ENCODE assay signal across 17 mouse cellular contexts in the genomic region with DNA sequence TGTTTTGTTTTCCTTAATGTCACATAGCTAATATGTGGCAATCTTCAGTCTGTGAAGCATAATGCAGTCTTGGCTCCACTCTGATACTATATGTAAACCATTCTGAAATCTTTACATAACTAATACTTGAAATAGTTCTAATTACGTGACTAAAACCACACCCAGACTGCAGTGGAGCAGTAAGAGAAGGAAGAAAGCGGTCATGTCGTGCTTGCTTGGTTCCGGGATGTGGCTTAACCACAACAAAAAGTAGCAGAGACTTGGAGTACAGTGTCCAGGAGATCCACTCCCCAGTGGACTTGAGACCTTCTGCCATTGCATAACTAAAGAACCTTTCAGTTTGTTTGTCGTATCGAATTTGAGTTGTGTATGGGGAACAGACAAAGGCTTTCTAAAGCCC. TPM values are rescaled to one million over a fixed set of nuclear protein-coding genes. Genes with fewer than 3 reads are reported as not detected.
A peak's percentile ranks its signal among the peaks of the same experiment; 100 is the strongest.
DNase-seq lines count a peak whose midpoint lies in the region; ATAC-seq and TF ChIP-seq lines count a peak whose summit lies in the region.
"Had no signal": no experiment of that assay in that cellular context is flagged by ENCODE, and none has a peak within 500 bp of the region (broad histone marks: within the 10 kb centered on the region; RNA-seq: fewer than 3 reads in every experiment).

No protein-coding gene starts in this region.

- H3K4me1 ChIP-seq in intestine, postnatal 0 days (replicated peaks; ENCODE audit: control insufficient read depth, insufficient read depth, low read length), result peaks cover 14% of the 10 kb centered on the region
- peaks cover 75% of the 10 kb centered on the region for H3K4me1 ChIP-seq in megakaryocyte, embryonic 14.5 days
- H3K4me1 ChIP-seq: embryonic facial prominence, embryonic 12.5 days; limb, embryonic 12.5 days; midbrain, embryonic 12.5 days had no signal

- H3K4me3 ChIP-seq in intestine, postnatal 0 days (ENCODE audit: low read depth, low read length), result no peak overlapping the region
- peak overlapping the region; percentile 34 for H3K4me3 ChIP-seq in megakaryocyte, embryonic 14.5 days (replicated peaks)
- H3K4me3 ChIP-seq: embryonic facial prominence, embryonic 12.5 days; gastrocnemius, adult 2 months; heart, embryonic 12.5 days; hindbrain, embryonic 10.5 days; limb, embryonic 12.5 days; midbrain, embryonic 12.5 days had no signal

- no peaks in the 10 kb centered on the region for H3K9me3 ChIP-seq in intestine, postnatal 0 days (ENCODE audit: control insufficient read depth)
- no peaks in the 10 kb centered on the region for H3K9me3 ChIP-seq in megakaryocyte, embryonic 14.5 days
- H3K9me3 ChIP-seq: embryonic facial prominence, embryonic 12.5 days; heart, embryonic 12.5 days; hindbrain, embryonic 10.5 days; limb, embryonic 12.5 days; midbrain, embryonic 12.5 days had no signal

- peak overlapping the region; percentile 37; the same call in 1 of the 2 replicates for H3K4me2 ChIP-seq in intestine, postnatal 0 days (replicated peaks; ENCODE audit: low read depth)
- H3K4me2 ChIP-seq: embryonic facial prominence, embryonic 12.5 days; heart, embryonic 12.5 days; limb, embryonic 12.5 days; midbrain, embryonic 12.5 days had no signal

- H3K9ac ChIP-seq in intestine, postnatal 0 days (ENCODE audit: low read depth, low read length), result no peak overlapping the region
- H3K9ac ChIP-seq: embryonic facial prominence, embryonic 12.5 days; heart, embryonic 12.5 days; limb, embryonic 12.5 days; midbrain, embryonic 12.5 days had no signal

- peak; percentile 37 for ATAC-seq in CD4-positive, CD25-positive, alpha-beta regulatory T cell, adult 4 months
- ATAC-seq in intestine, postnatal 0 days, result peak; percentile 68

- no peak for TF ChIP-seq CTCF in intestine, postnatal 0 days (IDR thresholded peaks at IDR 0.05; ENCODE audit: low read depth)

- WGBS in intestine, postnatal 0 days, result 36% methylated on average over 6 of the region's 6 CpGs

- no peaks in the 10 kb centered on the region for H3K27me3 ChIP-seq in intestine, postnatal 0 days (replicated peaks; ENCODE audit: control insufficient read depth, insufficient read depth, low read length)
- no peaks in the 10 kb centered on the region for H3K27me3 ChIP-seq in megakaryocyte, embryonic 14.5 days (replicated peaks)
- H3K27me3 ChIP-seq: embryonic facial prominence, embryonic 12.5 days; heart, embryonic 12.5 days; limb, embryonic 12.5 days; midbrain, embryonic 12.5 days had no signal

- H3K36me3 ChIP-seq in intestine, postnatal 0 days (ENCODE audit: control insufficient read depth, insufficient read depth), result no peaks in the 10 kb centered on the region
- H3K36me3 ChIP-seq in megakaryocyte, embryonic 14.5 days (replicated peaks; ENCODE audit: low read length), result peaks cover 3% of the 10 kb centered on the region
- H3K36me3 ChIP-seq: embryonic facial prominence, embryonic 12.5 days; limb, embryonic 12.5 days; midbrain, embryonic 12.5 days had no signal

- peak; percentile 34 to 58 for DNase-seq in kidney, postnatal 36 days
- DNase-seq in kidney, postnatal 14 days, result no peak
- DNase-seq in cerebellum, postnatal 10 days, result no peak
- no peak for DNase-seq in frontal cortex, postnatal 10 days (ENCODE audit: low spot score in 2 of 2)
- no peak for DNase-seq in adrenal gland, adult 8-10 months
- DNase-seq: cerebellum, adult 2 months; gastrocnemius, adult 2 months; layer of hippocampus, postnatal 36 days; thymus, adult 2 months had no signal

- H3K27ac ChIP-seq in intestine, postnatal 0 days (ENCODE audit: low read depth, low read length), result peak overlapping the region; percentile 62
- H3K27ac ChIP-seq: embryonic facial prominence, embryonic 12.5 days; gastrocnemius, adult 2 months; hindbrain, embryonic 10.5 days; limb, embryonic 12.5 days; midbrain, embryonic 12.5 days had no signal

RNA-seq across cellular contexts. Expression of gene Slc31a1, which starts 7.1 kb away (rescaled TPM):
- 10 to 100 TPM in 1 of 2 experiments, 1 to 10 TPM in 1; 7.3 to 11.7 TPM for polyA plus RNA-seq in CD4-positive, CD25-positive, alpha-beta regulatory T cell, adult 4 months (2017; shearing (Covaris generic))
- polyA plus RNA-seq in intestine, postnatal 0 days (2015; fragmentation: Nextera tagmentation; extraction: Ambion mirVana), result 133 and 150 TPM in 2 replicates
- 0.58 and 2.0 TPM in 2 replicates for polyA plus RNA-seq in megakaryocyte, embryonic 14.5 days (2012; ENCODE audit: insufficient read depth, low replicate concordance)
- 10 to 100 TPM; 44.5 to 59.7 (median 49.9) TPM for total RNA-seq in adrenal gland, adult 8-10 months (2022)

RNA-seq across cellular contexts. Expression of gene Fkbp15, which starts 7.2 kb away (rescaled TPM):
- 10 to 100 TPM; 41.5 to 49.5 TPM for polyA plus RNA-seq in CD4-positive, CD25-positive, alpha-beta regulatory T cell, adult 4 months (2017; shearing (Covaris generic))
- 16.9 and 18.3 TPM in 2 replicates for polyA plus RNA-seq in intestine, postnatal 0 days (2015; fragmentation: Nextera tagmentation; extraction: Ambion mirVana)
- polyA plus RNA-seq in megakaryocyte, embryonic 14.5 days (2012; ENCODE audit: insufficient read depth, low replicate concordance), result 6.5 and 13.1 TPM in 2 replicates
- total RNA-seq in adrenal gland, adult 8-10 months (2022), result 10 to 100 TPM; 35.0 to 56.7 (median 46.2) TPM

RNA-seq across cellular contexts. Expression of gene Cdc26, which starts 40.9 kb away (rescaled TPM):
- 10 to 100 TPM; 72.0 to 90.4 TPM for polyA plus RNA-seq in CD4-positive, CD25-positive, alpha-beta regulatory T cell, adult 4 months (2017; shearing (Covaris generic))
- polyA plus RNA-seq in intestine, postnatal 0 days (2015; fragmentation: Nextera tagmentation; extraction: Ambion mirVana), result 72.5 and 73.7 TPM in 2 replicates
- polyA plus RNA-seq in megakaryocyte, embryonic 14.5 days (2012; ENCODE audit: insufficient read depth, low replicate concordance), result 1.1 and 25.0 TPM in 2 replicates
- total RNA-seq in adrenal gland, adult 8-10 months (2022), result 10 to 100 TPM; 74.3 to 90.8 (median 78.5) TPM

RNA-seq across cellular contexts. Expression of gene Prpf4, which starts 41.0 kb away (rescaled TPM):
- polyA plus RNA-seq in CD4-positive, CD25-positive, alpha-beta regulatory T cell, adult 4 months (2017; shearing (Covaris generic)), result 10 to 100 TPM; 20.3 to 28.5 TPM
- polyA plus RNA-seq in intestine, postnatal 0 days (2015; fragmentation: Nextera tagmentation; extraction: Ambion mirVana), result 6.9 and 8.0 TPM in 2 replicates
- polyA plus RNA-seq in megakaryocyte, embryonic 14.5 days (2012; ENCODE audit: insufficient read depth, low replicate concordance), result 0.44 and 2.8 TPM in 2 replicates
- total RNA-seq in adrenal gland, adult 8-10 months (2022), result 10 to 100 TPM; 28.6 to 37.7 (median 31.1) TPM

Comparison
In these comparisons a context has a peak if more than half of its experiments do, and no peak if none do; other contexts are left out.
1. DNase-seq: peak in kidney, postnatal 36 days (2 of 2); none in kidney, postnatal 14 days (single experiment), cerebellum, postnatal 10 days (0 of 2), frontal cortex, postnatal 10 days (0 of 2) and adrenal gland, adult 8-10 months (single experiment).
2. RNA of gene Slc31a1, which starts 7.1 kb away (polyA plus RNA-seq): 133 to 150 TPM in intestine, postnatal 0 days; 7.3 to 11.7 TPM in CD4-positive, CD25-positive, alpha-beta regulatory T cell, adult 4 months and 0.58 to 2.0 TPM in megakaryocyte, embryonic 14.5 days; every median in the first group is over 10 times any median in the second.